Mouse (Mus musculus) liver, adult 2 months (tissue): ENCODE measurements around the gene Apba2. TPM values are rescaled to one million over a fixed set of nuclear protein-coding genes. Genes with fewer than 3 reads are reported as not detected.

Source experiments
- DNase-seq: peaks from one replicate; pipeline ENCODE4 v3.0.0-alpha.2; 2011; ENCODE audit warnings: low read depth, low spot score; ENCODE audit errors: extremely low read depth
- H3K27ac ChIP-seq: fragments of 200-500 bp; replicated peaks from 2 replicates; pipeline ENCODE4 v1.5.1; 2012; ENCODE audit warnings: low read depth, mild to moderate bottlenecking, control low read depth, inconsistent platforms, low read length; ENCODE audit not compliant: insufficient read depth
- H3K27me3 ChIP-seq: fragments of 200-500 bp; 2 replicates; pipeline ENCODE4 v1.6.1; 2012; ENCODE audit warnings: mild to moderate bottlenecking, moderate library complexity, low read length, inconsistent platforms; ENCODE audit not compliant: control insufficient read depth, insufficient read depth
- H3K36me3 ChIP-seq: fragments of 200-500 bp; 2 replicates; pipeline ENCODE4 v1.6.1; 2012; ENCODE audit warnings: low read length, inconsistent platforms; ENCODE audit not compliant: control insufficient read depth, insufficient read depth
- H3K4me1 ChIP-seq: fragments of 200-500 bp; 2 replicates; pipeline ENCODE4 v1.6.1; 2011; ENCODE audit warnings: low read length; ENCODE audit not compliant: control insufficient read depth, insufficient read depth
- H3K4me3 ChIP-seq: fragments of 200-500 bp; 2 replicates; pipeline ENCODE4 v1.5.1; 2011; ENCODE audit warnings: low read depth, mild to moderate bottlenecking, control low read depth, low read length, moderate library complexity; ENCODE audit not compliant: insufficient read depth
- H3K79me2 ChIP-seq: fragments of 200-500 bp; 2 replicates; pipeline ENCODE4 v1.6.1; 2012; ENCODE audit warnings: inconsistent platforms, mild to moderate bottlenecking, low read length, moderate library complexity; ENCODE audit not compliant: control insufficient read depth, insufficient read depth
- H3K9ac ChIP-seq: fragments of 200-500 bp; 2 replicates; pipeline ENCODE4 v1.6.1; 2012; ENCODE audit warnings: low read depth, mild to moderate bottlenecking, control low read depth, inconsistent platforms, low read length
- CTCF ChIP-seq: fragments of 200-500 bp; IDR thresholded peaks from 2 replicates; pipeline ENCODE4 v1.5.1; 2011; ENCODE audit warnings: low read depth, low read length, control low read depth
- POLR2A ChIP-seq: fragments of 200-500 bp; IDR thresholded peaks from 2 replicates; pipeline ENCODE4 v1.6.1; 2011; ENCODE audit warnings: low read length, control low read depth; ENCODE audit not compliant: insufficient read depth; ENCODE audit errors: extremely low read depth
- WGBS: fragments of 180-500 bp; shearing (Covaris S2); methylation state at CpG from one replicate; pipeline ENCODE4 v1.1.7; 2018; 5-methylcytosine and 5-hydroxymethylcytosine counted together
- polyA plus RNA-seq: library from polyadenylated mRNA; depleted of rRNA; stranded (reverse); fragments of >200 nt; gene quantifications from 2 replicates; pipeline ENCODE4 v1.2.3, GENCODE M21; 2012
- total RNA-seq: library from RNA; depleted of rRNA; stranded (reverse); fragments of >200 nt; gene quantifications from 2 replicates; pipeline ENCODE4 v1.2.3, GENCODE M21; 2014

The Apba2 gene
- total and polyA plus RNA-seq, 2 experiments, result 0.11 TPM; not detected in 1

GRCm38 (mm10) chr7:64630697-64631096, 129.2 kb downstream of the Apba2 start:
- Histone ChIP-seq H3K27ac (no peak overlapping the region), H3K9ac (no peak overlapping the region), H3K4me3 (no peak overlapping the region), H3K4me1 (no peaks in the 10 kb centered on the region), H3K27me3 (no peaks in the 10 kb centered on the region), H3K36me3 (no peaks in the 10 kb centered on the region), H3K79me2 (no peaks in the 10 kb centered on the region)
- TF ChIP-seq POLR2A (no peak), CTCF (no peak)
- DNase-seq, result no peak
- WGBS, result 86% methylated on average over 6 of the region's 6 CpGs

GRCm38 (mm10) chr7:64631131-64631530, 129.6 kb downstream of the Apba2 start:
- Histone ChIP-seq H3K79me2 (no peaks in the 10 kb centered on the region), H3K9ac (no peak overlapping the region), H3K4me1 (no peaks in the 10 kb centered on the region), H3K27ac (no peak overlapping the region), H3K36me3 (no peaks in the 10 kb centered on the region), H3K4me3 (no peak overlapping the region), H3K27me3 (no peaks in the 10 kb centered on the region)
- no peak for DNase-seq
- WGBS, result 85% methylated on average over 6 of the region's 6 CpGs
- TF ChIP-seq CTCF, result no peak
- no peak for TF ChIP-seq POLR2A

GRCm38 (mm10) chr7:64631781-64632351, 130.4 kb downstream of the Apba2 start:
- Histone ChIP-seq H3K27ac (no peak overlapping the region), H3K36me3 (no peaks in the 10 kb centered on the region), H3K9ac (no peak overlapping the region), H3K79me2 (no peaks in the 10 kb centered on the region), H3K27me3 (no peaks in the 10 kb centered on the region), H3K4me1 (no peaks in the 10 kb centered on the region), H3K4me3 (no peak overlapping the region)
- 94% methylated on average over 6 of the region's 6 CpGs for WGBS
- no peak for DNase-seq
- TF ChIP-seq POLR2A (no peak), CTCF (no peak)

GRCm38 (mm10) chr7:64633182-64633581, 131.7 kb downstream of the Apba2 start:
- Histone ChIP-seq H3K4me1 (no peaks in the 10 kb centered on the region), H3K79me2 (no peaks in the 10 kb centered on the region), H3K9ac (no peak overlapping the region), H3K36me3 (no peaks in the 10 kb centered on the region), H3K27ac (no peak overlapping the region), H3K27me3 (no peaks in the 10 kb centered on the region), H3K4me3 (no peak overlapping the region)
- WGBS, result 64% methylated on average over 4 of the region's 4 CpGs
- TF ChIP-seq CTCF, result no peak
- no peak for DNase-seq

GRCm38 (mm10) chr7:64633916-64634315, 132.4 kb downstream of the Apba2 start:
- no peak for DNase-seq
- 75% methylated on average over 5 of the region's 5 CpGs for WGBS
- no peaks in the 10 kb centered on the region for H3K36me3 ChIP-seq
- no peak overlapping the region for H3K4me3 ChIP-seq
- no peaks in the 10 kb centered on the region for H3K4me1 ChIP-seq
- H3K27me3 ChIP-seq, result no peaks in the 10 kb centered on the region
- no peak for TF ChIP-seq CTCF
- TF ChIP-seq POLR2A, result no peak
- H3K79me2 ChIP-seq, result no peaks in the 10 kb centered on the region
- no peak overlapping the region for H3K27ac ChIP-seq
- no peak overlapping the region for H3K9ac ChIP-seq

GRCm38 (mm10) chr7:64634482-64634881, 133.0 kb downstream of the Apba2 start:
- H3K79me2 ChIP-seq, result no peaks in the 10 kb centered on the region
- no peak for DNase-seq
- H3K36me3 ChIP-seq, result no peaks in the 10 kb centered on the region
- H3K9ac ChIP-seq, result no peak overlapping the region
- H3K27me3 ChIP-seq, result no peaks in the 10 kb centered on the region
- no peak overlapping the region for H3K4me3 ChIP-seq
- no peak overlapping the region for H3K27ac ChIP-seq
- TF ChIP-seq POLR2A (no peak), CTCF (no peak)
- no peaks in the 10 kb centered on the region for H3K4me1 ChIP-seq
